Mouse (Mus musculus) small intestine, adult 2 months (tissue): ENCODE data around the gene Tia1.

Experiments used
- CTCF ChIP-seq: fragments of 200-500 bp; IDR thresholded peaks from 2 replicates; pipeline ENCODE4 v1.5.1; 2012; ENCODE audit warnings: low read depth, mild to moderate bottlenecking, control low read depth, inconsistent platforms, low read length, moderate library complexity, mixed read lengths; ENCODE audit not compliant: insufficient replicate concordance, insufficient read length; ENCODE audit errors: extremely low read depth
- POLR2A ChIP-seq: fragments of 200-500 bp; IDR thresholded peaks from 2 replicates; pipeline ENCODE4 v1.6.1; 2012; ENCODE audit warnings: low read depth, mild to moderate bottlenecking, control low read depth, inconsistent platforms, low read length, moderate library complexity

DNA sequence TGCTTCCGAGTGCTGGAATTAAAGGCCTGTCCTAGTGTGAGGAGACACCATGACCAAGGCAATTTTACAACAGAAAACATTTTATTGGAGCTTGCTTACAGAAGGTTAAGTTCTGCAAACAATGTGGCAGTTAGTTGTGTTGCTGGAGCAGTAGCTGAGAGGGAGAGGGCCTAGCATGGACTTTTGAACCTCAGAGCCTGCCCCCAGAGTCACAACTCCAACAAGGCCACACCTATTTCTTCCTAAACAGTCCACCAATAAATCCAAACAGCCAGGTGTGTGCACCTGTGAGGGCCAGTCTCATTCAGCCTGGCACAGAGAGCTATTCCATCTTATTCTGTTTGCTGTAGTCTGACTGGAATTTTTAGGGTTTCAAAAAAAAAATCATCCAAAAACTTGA is 29.7 kb downstream of the Tia1 start:
- TF ChIP-seq POLR2A (no peak), CTCF (no peak)
